Mouse (Mus musculus): Measurements from ENCODE around the gene Arsb.

- TF ChIP-seq CTCF (conservative IDR thresholded peaks at IDR 0.05; ENCODE audit: low read length) (no peak), NANOG (IDR thresholded peaks at IDR 0.05; ENCODE audit: borderline replicate concordance, low read length) (no peak)
Observed at GRCm38 (mm10) chr13:93771031-93771587, 321 bp upstream of the Arsb start.
